Mouse (Mus musculus): ENCODE measurements around the gene Nup93. TPM values are rescaled to one million over a fixed set of nuclear protein-coding genes. Genes with fewer than 3 reads are reported as not detected.

Nup93 gene
- polyA plus RNA-seq, 1 experiment from 2014 or later = 60.9 TPM

GRCm38 (mm10) chr8:94307652-94308051 lies 93.3 kb downstream of the Nup93 start:
- 91% methylated on average over 9 of the region's 9 CpGs for WGBS
- H3K4me1 ChIP-seq (ENCODE audit: control insufficient read depth, insufficient read depth, low read length) = no peaks in the 10 kb centered on the region
- DNase-seq (ENCODE audit: low spot score) = no peak
- H3K4me2 ChIP-seq (ENCODE audit: low read depth, low read length) = no peak overlapping the region
- no peak for ATAC-seq (ENCODE audit: low read depth)
- peaks cover 78% of the 10 kb centered on the region for H3K36me3 ChIP-seq (ENCODE audit: control insufficient read depth, insufficient read depth, low read length)
- H3K9ac ChIP-seq (ENCODE audit: low read depth, low read length) = no peak overlapping the region
- no peak overlapping the region for H3K27ac ChIP-seq (replicated peaks; ENCODE audit: low read depth, low read length)
- H3K4me3 ChIP-seq (ENCODE audit: low read depth, low read length) = no peak overlapping the region
- H3K27me3 ChIP-seq (replicated peaks; ENCODE audit: control insufficient read depth, insufficient read depth, low read length) = no peaks in the 10 kb centered on the region
- no peaks in the 10 kb centered on the region for H3K9me3 ChIP-seq (ENCODE audit: control insufficient read depth, low read length)

DNA sequence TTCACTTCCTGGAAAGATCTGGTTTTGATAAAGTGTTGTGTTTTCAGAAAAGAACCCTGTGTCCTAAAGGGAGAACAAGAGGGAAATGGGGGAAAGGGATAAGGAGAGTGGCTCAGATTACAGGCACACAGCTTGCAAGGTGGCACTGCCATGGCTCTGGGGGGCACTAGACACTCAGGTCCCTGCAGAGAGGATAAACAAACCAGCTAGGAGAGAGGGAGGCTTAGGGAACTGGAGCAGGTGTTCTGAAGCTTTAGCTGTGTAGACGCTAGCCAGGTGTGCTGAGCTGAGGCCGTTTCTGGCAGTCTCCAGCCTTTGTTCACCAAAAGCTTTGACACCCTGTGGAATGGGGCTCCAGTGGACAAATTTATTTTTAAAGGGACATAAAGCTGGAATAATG lies 99.7 kb downstream of the Nup93 start:
- no peaks in the 10 kb centered on the region for H3K27me3 ChIP-seq (replicated peaks; ENCODE audit: control insufficient read depth, insufficient read depth, low read length)
- H3K9ac ChIP-seq (ENCODE audit: low read depth, low read length) = no peak overlapping the region
- WGBS = 64% methylated on average over 2 of the region's 2 CpGs
- H3K27ac ChIP-seq (replicated peaks; ENCODE audit: low read depth, low read length) = no peak overlapping the region
- H3K4me1 ChIP-seq (ENCODE audit: control insufficient read depth, insufficient read depth, low read length) = no peaks in the 10 kb centered on the region
- H3K4me3 ChIP-seq (ENCODE audit: low read depth, low read length) = no peak overlapping the region
- DNase-seq (ENCODE audit: low spot score) = peak; percentile 49
- peaks cover 33% of the 10 kb centered on the region for H3K36me3 ChIP-seq (ENCODE audit: control insufficient read depth, insufficient read depth, low read length)
- no peaks in the 10 kb centered on the region for H3K9me3 ChIP-seq (ENCODE audit: control insufficient read depth, low read length)
- no peak overlapping the region for H3K4me2 ChIP-seq (ENCODE audit: low read depth, low read length)
- peak; percentile 82; the same call in 1 of the 2 replicates for ATAC-seq (ENCODE audit: low read depth)

- Histone ChIP-seq H3K9me3 (ENCODE audit: control insufficient read depth, low read length) (no peaks in the 10 kb centered on the region), H3K27ac (replicated peaks; ENCODE audit: low read depth, low read length) (no peak overlapping the region), H3K27me3 (replicated peaks; ENCODE audit: control insufficient read depth, insufficient read depth, low read length) (no peaks in the 10 kb centered on the region), H3K4me3 (ENCODE audit: low read depth, low read length) (no peak overlapping the region), H3K4me2 (ENCODE audit: low read depth, low read length) (no peak overlapping the region), H3K36me3 (ENCODE audit: control insufficient read depth, insufficient read depth, low read length) (peaks cover 15% of the 10 kb centered on the region; the same call in 1 of the 2 replicates), H3K4me1 (ENCODE audit: control insufficient read depth, insufficient read depth, low read length) (no peaks in the 10 kb centered on the region), H3K9ac (ENCODE audit: low read depth, low read length) (no peak overlapping the region)
- no peak for ATAC-seq (ENCODE audit: low read depth)
- DNase-seq (ENCODE audit: low spot score) = no peak
- WGBS = 97% methylated on average over 2 of the region's 2 CpGs
Observed at GRCm38 (mm10) chr8:94317249-94317648, 102.9 kb downstream of the Nup93 start.

GRCm38 (mm10) chr8:94317691-94318090 lies 103.3 kb downstream of the Nup93 start:
- H3K9ac ChIP-seq (ENCODE audit: low read depth, low read length) = no peak overlapping the region
- no peak overlapping the region for H3K4me3 ChIP-seq (ENCODE audit: low read depth, low read length)
- peaks cover 14% of the 10 kb centered on the region; the same call in 1 of the 2 replicates for H3K36me3 ChIP-seq (ENCODE audit: control insufficient read depth, insufficient read depth, low read length)
- WGBS = 93% methylated on average over 2 of the region's 2 CpGs
- H3K27me3 ChIP-seq (replicated peaks; ENCODE audit: control insufficient read depth, insufficient read depth, low read length) = no peaks in the 10 kb centered on the region
- no peak overlapping the region for H3K4me2 ChIP-seq (ENCODE audit: low read depth, low read length)
- H3K9me3 ChIP-seq (ENCODE audit: control insufficient read depth, low read length) = no peaks in the 10 kb centered on the region
- ATAC-seq (ENCODE audit: low read depth) = no peak
- H3K4me1 ChIP-seq (ENCODE audit: control insufficient read depth, insufficient read depth, low read length) = no peaks in the 10 kb centered on the region
- H3K27ac ChIP-seq (replicated peaks; ENCODE audit: low read depth, low read length) = no peak overlapping the region
- no peak for DNase-seq (ENCODE audit: low spot score)

GRCm38 (mm10) chr8:94320036-94320435 lies 105.7 kb downstream of the Nup93 start:
- no peak overlapping the region for H3K27ac ChIP-seq (replicated peaks; ENCODE audit: low read depth, low read length)
- no peak overlapping the region for H3K9ac ChIP-seq (ENCODE audit: low read depth, low read length)
- ATAC-seq (ENCODE audit: low read depth) = no peak
- H3K4me3 ChIP-seq (ENCODE audit: low read depth, low read length) = no peak overlapping the region
- H3K36me3 ChIP-seq (ENCODE audit: control insufficient read depth, insufficient read depth, low read length) = peaks cover 5% of the 10 kb centered on the region; the same call in 1 of the 2 replicates
- H3K27me3 ChIP-seq (replicated peaks; ENCODE audit: control insufficient read depth, insufficient read depth, low read length) = no peaks in the 10 kb centered on the region
- DNase-seq (ENCODE audit: low spot score) = no peak
- WGBS = 93% methylated on average over 2 of the region's 2 CpGs
- H3K9me3 ChIP-seq (ENCODE audit: control insufficient read depth, low read length) = no peaks in the 10 kb centered on the region
- H3K4me1 ChIP-seq (ENCODE audit: control insufficient read depth, insufficient read depth, low read length) = no peaks in the 10 kb centered on the region
- H3K4me2 ChIP-seq (ENCODE audit: low read depth, low read length) = no peak overlapping the region

DNA sequence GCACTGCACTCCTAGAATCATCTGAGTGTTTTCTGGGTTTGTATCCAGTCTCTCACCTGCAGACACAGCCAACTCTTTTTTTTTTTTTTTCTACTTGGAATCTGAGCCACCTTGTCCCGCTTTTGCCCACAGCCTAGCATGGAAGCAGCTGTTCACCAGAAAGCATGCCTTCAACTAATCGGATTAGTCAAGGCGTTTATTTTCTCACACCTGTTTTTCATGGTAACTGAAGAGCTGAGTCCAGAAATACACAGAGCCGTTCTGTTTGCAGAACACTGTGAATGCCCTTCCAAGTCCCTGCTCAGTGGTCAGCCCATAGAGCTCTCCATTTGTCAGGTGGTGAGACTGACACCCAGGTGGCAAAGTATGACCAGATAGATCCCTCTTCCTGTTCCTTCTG lies 107.7 kb downstream of the Nup93 start:
- DNase-seq (ENCODE audit: low spot score) (peak; percentile 83), ATAC-seq (ENCODE audit: low read depth) (peak; percentile 80)
- Histone ChIP-seq H3K4me1 (ENCODE audit: control insufficient read depth, insufficient read depth, low read length) (no peaks in the 10 kb centered on the region), H3K27me3 (replicated peaks; ENCODE audit: control insufficient read depth, insufficient read depth, low read length) (no peaks in the 10 kb centered on the region), H3K27ac (replicated peaks; ENCODE audit: low read depth, low read length) (0 out of 2 replicates have a peak overlapping the region, but pooled peaks have one; percentile 33), H3K9me3 (ENCODE audit: control insufficient read depth, low read length) (no peaks in the 10 kb centered on the region), H3K4me3 (ENCODE audit: low read depth, low read length) (no peak overlapping the region), H3K9ac (ENCODE audit: low read depth, low read length) (no peak overlapping the region), H3K36me3 (ENCODE audit: control insufficient read depth, insufficient read depth, low read length) (no peaks in the 10 kb centered on the region), H3K4me2 (ENCODE audit: low read depth, low read length) (no peak overlapping the region)
- WGBS = 30% methylated on average over 4 of the region's 4 CpGs

DNA sequence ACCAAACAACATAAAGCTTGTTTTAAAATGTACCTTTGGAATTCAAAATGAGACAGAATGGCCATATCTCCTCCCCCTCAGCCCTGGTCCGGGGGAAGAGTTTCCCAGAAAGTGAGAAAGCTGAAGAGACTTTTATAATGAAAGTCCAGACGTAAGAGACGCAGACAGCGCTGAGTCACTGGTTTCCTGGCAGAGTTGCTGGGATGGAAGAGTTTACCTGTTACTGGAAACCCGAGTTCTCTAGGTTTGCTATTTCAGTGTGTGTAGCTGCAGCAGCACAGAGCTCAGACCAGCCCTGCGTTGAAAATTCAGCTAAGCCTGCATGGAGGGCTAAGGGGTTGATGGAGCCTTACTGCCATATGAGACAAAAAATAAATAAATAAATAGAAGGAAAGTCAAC lies 108.7 kb downstream of the Nup93 start:
- Histone ChIP-seq H3K9me3 (ENCODE audit: control insufficient read depth, low read length) (no peaks in the 10 kb centered on the region), H3K4me3 (ENCODE audit: low read depth, low read length) (no peak overlapping the region), H3K27me3 (replicated peaks; ENCODE audit: control insufficient read depth, insufficient read depth, low read length) (no peaks in the 10 kb centered on the region), H3K36me3 (ENCODE audit: control insufficient read depth, insufficient read depth, low read length) (no peaks in the 10 kb centered on the region), H3K4me1 (ENCODE audit: control insufficient read depth, insufficient read depth, low read length) (no peaks in the 10 kb centered on the region), H3K4me2 (ENCODE audit: low read depth, low read length) (no peak overlapping the region), H3K27ac (replicated peaks; ENCODE audit: low read depth, low read length) (no peak overlapping the region), H3K9ac (ENCODE audit: low read depth, low read length) (no peak overlapping the region)
- 71% methylated on average over 6 of the region's 6 CpGs for WGBS
- DNase-seq (ENCODE audit: low spot score) (peak; percentile 8), ATAC-seq (ENCODE audit: low read depth) (no peak)

- Histone ChIP-seq H3K4me3 (ENCODE audit: low read depth, low read length) (no peak overlapping the region), H3K27ac (replicated peaks; ENCODE audit: low read depth, low read length) (no peak overlapping the region), H3K4me2 (ENCODE audit: low read depth, low read length) (no peak overlapping the region), H3K9me3 (ENCODE audit: control insufficient read depth, low read length) (no peaks in the 10 kb centered on the region), H3K36me3 (ENCODE audit: control insufficient read depth, insufficient read depth, low read length) (no peaks in the 10 kb centered on the region), H3K4me1 (ENCODE audit: control insufficient read depth, insufficient read depth, low read length) (no peaks in the 10 kb centered on the region), H3K9ac (ENCODE audit: low read depth, low read length) (no peak overlapping the region), H3K27me3 (replicated peaks; ENCODE audit: control insufficient read depth, insufficient read depth, low read length) (no peaks in the 10 kb centered on the region)
- ATAC-seq (ENCODE audit: low read depth) = no peak
- WGBS = 46% methylated on average over 10 of the region's 12 CpGs
- DNase-seq (ENCODE audit: low spot score) = no peak
Observed at GRCm38 (mm10) chr8:94324071-94324470, 109.7 kb downstream of the Nup93 start.

GRCm38 (mm10) chr8:94326016-94326415 lies 111.7 kb downstream of the Nup93 start:
- DNase-seq (ENCODE audit: low spot score) (no peak), ATAC-seq (ENCODE audit: low read depth) (no peak)
- no peak overlapping the region for H3K27ac ChIP-seq (replicated peaks; ENCODE audit: low read depth, low read length)
- no peaks in the 10 kb centered on the region for H3K36me3 ChIP-seq (ENCODE audit: control insufficient read depth, insufficient read depth, low read length)
- WGBS = 58% methylated on average over 4 of the region's 4 CpGs
- no peaks in the 10 kb centered on the region for H3K4me1 ChIP-seq (ENCODE audit: control insufficient read depth, insufficient read depth, low read length)
- H3K4me2 ChIP-seq (ENCODE audit: low read depth, low read length) = no peak overlapping the region
- no peaks in the 10 kb centered on the region for H3K27me3 ChIP-seq (replicated peaks; ENCODE audit: control insufficient read depth, insufficient read depth, low read length)
- H3K4me3 ChIP-seq (ENCODE audit: low read depth, low read length) = no peak overlapping the region
- no peak overlapping the region for H3K9ac ChIP-seq (ENCODE audit: low read depth, low read length)
- H3K9me3 ChIP-seq (ENCODE audit: control insufficient read depth, low read length) = no peaks in the 10 kb centered on the region

Measured in embryonic facial prominence, embryonic 14.5 days (tissue).